Mouse (Mus musculus) E14TG2a.4 (cell line): ENCODE results near the gene Prx.

ENCODE experiments used
- CTCF ChIP-seq: conservative IDR thresholded peaks from 2 replicates; pipeline ENCODE4 v1.5.1; 2014; ENCODE audit warnings: low read length
- NANOG ChIP-seq: IDR thresholded peaks from 2 replicates; pipeline ENCODE4 v1.6.1; 2014; ENCODE audit warnings: borderline replicate concordance, low read length, mixed read lengths
- POU5F1 ChIP-seq: IDR thresholded peaks from 2 replicates; pipeline ENCODE4 v1.6.1; 2014; ENCODE audit warnings: low read length, borderline replicate concordance

DNA sequence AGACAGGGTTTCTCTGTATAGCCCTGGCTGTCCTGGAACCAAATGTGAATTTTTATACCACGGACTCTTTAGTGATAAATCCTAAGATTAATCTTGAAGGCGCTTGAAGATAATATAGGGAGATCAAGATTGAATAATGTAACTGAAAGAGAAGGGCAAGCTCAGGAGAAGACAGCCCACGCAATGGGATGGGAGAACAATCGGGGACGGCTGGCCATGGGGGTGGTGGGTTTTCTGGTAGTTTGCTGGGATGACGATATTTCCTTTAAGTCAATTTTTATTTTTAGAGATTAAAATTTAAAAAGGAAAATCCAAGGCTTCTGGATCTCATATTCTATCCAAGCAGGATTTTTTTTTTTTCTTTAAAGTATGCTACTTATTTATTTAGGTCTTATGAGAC is 43.9 kb downstream of the Prx start:
- TF ChIP-seq CTCF (no peak), NANOG (no peak), POU5F1 (no peak)
